Mouse (Mus musculus) embryonic facial prominence, embryonic 14.5 days (tissue): ENCODE measurements at regions not wholly inside any gene's neighbourhood (a gene's known extent, or its start where the extent isn't known, plus 50 kb on each side); places are given as distances from the start of the nearest gene placed in this dataset.
A peak's percentile ranks its signal among the peaks of the same experiment; 100 is the strongest.

Experiments
- ATAC-seq: fragments of 200-750 bp; cut with Nextera tagmentation; 2 replicates; pipeline ENCODE4 v1.8.0; 2017; ENCODE audit warnings: low read depth, moderate number of reproducible peaks, moderate TSS enrichment
- DNase-seq: peaks from one replicate; pipeline ENCODE4 v3.0.0-alpha.2; 2015; ENCODE audit warnings: low spot score
- H3K27ac ChIP-seq: fragments of 300-500 bp; sonication (generic); replicated peaks from 2 replicates; pipeline ENCODE4 v1.5.1; 2014; ENCODE audit warnings: low read depth, mild to moderate bottlenecking, low read length, moderate library complexity
- H3K27me3 ChIP-seq: fragments of 300-500 bp; sonication (generic); replicated peaks from 2 replicates; pipeline ENCODE4 v1.6.1; 2014; ENCODE audit warnings: low read length; ENCODE audit not compliant: control insufficient read depth, insufficient read depth
- H3K36me3 ChIP-seq: fragments of 300-500 bp; sonication (generic); 2 replicates; pipeline ENCODE4 v1.6.1; 2014; ENCODE audit warnings: low read length, mixed read lengths; ENCODE audit not compliant: control insufficient read depth, insufficient read depth
- H3K4me1 ChIP-seq: fragments of 300-500 bp; sonication (generic); 2 replicates; pipeline ENCODE4 v1.6.1; 2014; ENCODE audit warnings: antibody characterized with exemption, low read length; ENCODE audit not compliant: control insufficient read depth, insufficient read depth
- H3K4me2 ChIP-seq: fragments of 300-500 bp; sonication (generic); 2 replicates; pipeline ENCODE4 v1.6.1; 2014; ENCODE audit warnings: low read depth, mild to moderate bottlenecking, low read length, moderate library complexity, mixed read lengths
- H3K4me3 ChIP-seq: fragments of 300-500 bp; sonication (generic); 2 replicates; pipeline ENCODE4 v1.5.1; 2014; ENCODE audit warnings: low read depth, mild to moderate bottlenecking, low read length
- H3K9ac ChIP-seq: fragments of 300-500 bp; sonication (generic); 2 replicates; pipeline ENCODE4 v1.6.1; 2014; ENCODE audit warnings: low read depth, mild to moderate bottlenecking, low read length, moderate library complexity, mixed read lengths
- H3K9me3 ChIP-seq: fragments of 300-500 bp; sonication (generic); 2 replicates; pipeline ENCODE4 v1.6.1; 2016; ENCODE audit warnings: low read length; ENCODE audit not compliant: control insufficient read depth
- WGBS: fragments of 180-500 bp; shearing (Covaris S2); extraction: QIAGEN DNeasy Blood & Tissue Kit; methylation state at CpG from one replicate; pipeline ENCODE4 v1.1.7; 2014; 5-methylcytosine and 5-hydroxymethylcytosine counted together

DNA sequence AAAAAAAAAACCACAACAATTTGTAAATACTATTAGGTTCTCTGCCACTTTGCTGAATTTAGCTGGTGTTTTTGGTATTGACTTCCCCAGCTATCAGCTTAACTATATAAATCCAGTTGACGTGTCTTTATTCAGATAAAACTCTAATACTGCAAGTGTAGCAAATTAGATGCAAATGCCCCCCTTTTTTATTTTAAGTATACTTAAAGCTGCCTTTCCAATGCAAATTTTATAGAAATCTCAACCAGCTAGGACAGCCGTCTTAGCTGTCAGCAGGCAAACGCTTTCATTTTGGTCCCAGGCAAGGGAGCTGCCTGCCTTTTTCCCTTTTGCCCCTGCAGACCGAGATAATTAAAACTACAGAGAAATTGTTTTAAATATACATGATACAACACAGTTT lies 61.6 kb upstream of the Irx3 start:
- H3K27me3 ChIP-seq = peaks cover 5% of the 10 kb centered on the region; the same call in 1 of the 2 replicates
- no peak for DNase-seq
- no peak overlapping the region for H3K4me2 ChIP-seq
- no peaks in the 10 kb centered on the region for H3K4me1 ChIP-seq
- H3K36me3 ChIP-seq = no peaks in the 10 kb centered on the region
- no peak overlapping the region for H3K27ac ChIP-seq
- no peak for ATAC-seq
- H3K9ac ChIP-seq = no peak overlapping the region
- WGBS = 35% methylated on average over 4 of the region's 4 CpGs
- H3K4me3 ChIP-seq = no peak overlapping the region
- H3K9me3 ChIP-seq = no peaks in the 10 kb centered on the region

DNA sequence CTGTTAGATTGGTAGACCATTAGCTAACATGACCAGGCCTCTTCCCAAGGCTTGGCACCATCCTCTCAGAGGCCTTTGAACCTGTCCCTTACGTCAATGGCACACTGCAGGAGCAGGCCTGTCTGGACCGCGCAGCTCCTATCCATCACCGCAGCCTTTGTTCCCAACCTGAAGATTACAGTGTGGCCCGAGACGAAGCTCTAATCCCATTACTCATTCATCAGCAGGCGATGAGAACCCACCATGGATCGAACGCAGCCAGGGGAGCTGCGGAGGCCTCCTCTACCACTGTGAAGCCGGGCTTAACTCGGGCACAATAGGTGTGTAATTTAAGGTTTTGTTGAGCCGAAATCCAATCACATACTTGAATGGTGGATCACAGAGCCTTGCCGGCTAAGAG lies 54.0 kb upstream of the Irx3 start:
- H3K9ac ChIP-seq = no peak overlapping the region
- no peaks in the 10 kb centered on the region for H3K9me3 ChIP-seq
- H3K27me3 ChIP-seq = peaks cover 3% of the 10 kb centered on the region; the same call in 1 of the 2 replicates
- H3K27ac ChIP-seq = no peak overlapping the region
- DNase-seq = no peak
- peak; percentile 71; the same call in 1 of the 2 replicates for ATAC-seq
- no peak overlapping the region for H3K4me3 ChIP-seq
- H3K36me3 ChIP-seq = no peaks in the 10 kb centered on the region
- WGBS = 59% methylated on average over 14 of the region's 14 CpGs
- no peak overlapping the region for H3K4me2 ChIP-seq
- H3K4me1 ChIP-seq = no peaks in the 10 kb centered on the region

DNA sequence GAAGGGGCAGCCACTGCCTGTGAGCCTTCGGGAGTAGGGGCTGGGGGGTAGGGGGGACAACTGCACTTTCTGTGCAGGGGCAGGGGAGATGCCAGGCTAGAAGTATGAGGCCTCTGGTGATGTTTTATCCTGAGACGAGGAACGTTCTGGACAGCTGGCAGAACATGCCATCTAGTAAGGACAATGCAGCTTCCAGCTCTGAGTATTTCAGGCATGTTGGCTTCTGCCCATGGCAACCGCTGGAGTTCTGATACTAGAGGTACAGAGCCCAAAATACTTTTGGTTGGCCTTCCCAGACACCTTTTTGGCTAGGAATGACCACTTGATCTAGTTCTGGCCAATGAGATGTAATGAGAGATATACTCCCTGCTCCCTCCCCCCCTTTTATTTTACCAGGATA lies 52.5 kb upstream of the Irx3 start:
- Histone ChIP-seq H3K36me3 (no peaks in the 10 kb centered on the region), H3K9me3 (no peaks in the 10 kb centered on the region), H3K27ac (no peak overlapping the region), H3K4me2 (no peak overlapping the region), H3K27me3 (peaks cover 3% of the 10 kb centered on the region; the same call in 1 of the 2 replicates), H3K4me3 (no peak overlapping the region), H3K9ac (no peak overlapping the region), H3K4me1 (no peaks in the 10 kb centered on the region)
- DNase-seq (no peak), ATAC-seq (no peak)
- 82% methylated on average over 4 of the region's 4 CpGs for WGBS

DNA sequence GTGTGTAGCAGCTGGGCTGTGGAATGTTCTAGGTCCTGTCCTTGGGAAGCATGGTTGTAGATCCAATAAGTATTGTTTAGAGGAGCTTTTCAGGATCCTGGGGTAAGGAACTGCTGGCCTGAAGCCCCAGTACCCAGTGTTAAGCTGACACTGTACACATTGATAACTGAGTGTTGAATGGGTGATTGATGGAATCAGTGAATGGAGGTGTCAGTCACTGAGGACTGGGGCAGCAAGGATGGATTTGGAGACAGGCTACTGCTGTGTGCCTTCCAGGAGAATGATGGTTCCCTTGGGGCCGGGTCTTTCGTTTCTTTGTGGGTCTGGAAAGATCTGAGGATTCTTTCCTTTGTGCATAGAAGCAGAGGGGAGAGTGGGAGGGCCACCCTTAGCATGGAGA lies 51.9 kb upstream of the Irx3 start:
- Histone ChIP-seq H3K4me1 (no peaks in the 10 kb centered on the region), H3K9me3 (no peaks in the 10 kb centered on the region), H3K27ac (no peak overlapping the region), H3K9ac (no peak overlapping the region), H3K27me3 (peaks cover 3% of the 10 kb centered on the region; the same call in 1 of the 2 replicates), H3K36me3 (no peaks in the 10 kb centered on the region), H3K4me2 (no peak overlapping the region), H3K4me3 (no peak overlapping the region)
- WGBS = 44% methylated on average over 2 of the region's 2 CpGs
- no peak for DNase-seq
- ATAC-seq = no peak

DNA sequence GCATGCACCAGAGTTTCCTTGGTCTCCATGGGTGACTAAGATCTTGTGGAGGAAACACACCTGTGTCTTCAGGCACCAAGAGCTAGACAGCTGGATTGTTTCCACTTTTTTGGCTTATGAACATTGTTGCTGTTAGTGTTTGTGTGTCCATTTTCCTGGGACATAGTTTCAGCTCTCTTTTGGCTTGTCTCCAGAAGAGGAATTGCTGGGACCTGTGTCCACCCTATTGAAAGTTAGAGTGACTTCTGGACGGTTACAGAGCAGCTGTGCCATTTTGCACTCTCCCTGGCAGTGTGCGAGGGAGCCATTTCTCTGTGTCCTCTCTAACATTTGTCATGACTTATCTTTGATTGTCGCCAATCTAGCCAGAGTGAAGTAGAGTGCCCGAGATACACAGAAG lies 51.5 kb upstream of the Irx3 start:
- H3K36me3 ChIP-seq = no peaks in the 10 kb centered on the region
- DNase-seq (no peak), ATAC-seq (no peak)
- H3K4me2 ChIP-seq = no peak overlapping the region
- no peaks in the 10 kb centered on the region for H3K4me1 ChIP-seq
- no peak overlapping the region for H3K27ac ChIP-seq
- H3K9ac ChIP-seq = no peak overlapping the region
- H3K27me3 ChIP-seq = peaks cover 3% of the 10 kb centered on the region; the same call in 1 of the 2 replicates
- H3K9me3 ChIP-seq = no peaks in the 10 kb centered on the region
- 71% methylated on average over 4 of the region's 4 CpGs for WGBS
- H3K4me3 ChIP-seq = no peak overlapping the region
